Mouse (Mus musculus) splenic B cell, adult 2 months (primary cell): ENCODE results near the gene Wdr90.
A peak's percentile ranks its signal among the peaks of the same experiment; 100 is the strongest.

Experiments used
- DNase-seq: peaks from one replicate; pipeline ENCODE4 v3.0.0-alpha.2; 2011; ENCODE audit warnings: low read depth, low spot score
- H3K27me3 ChIP-seq: 2 replicates; pipeline ENCODE4 v1.6.1; 2012; ENCODE audit warnings: mild to moderate bottlenecking, low read length, moderate library complexity, mixed read lengths; ENCODE audit not compliant: control insufficient read depth, poor library complexity, insufficient read depth, severe bottlenecking
- H3K36me3 ChIP-seq: 2 replicates; pipeline ENCODE4 v1.6.1; 2012; ENCODE audit warnings: mild to moderate bottlenecking, low read length, moderate library complexity, mixed read lengths; ENCODE audit not compliant: control insufficient read depth, poor library complexity, insufficient read depth, severe bottlenecking

The Wdr90 gene

GRCm38 (mm10) chr17:25833961-25834594 lies 27.2 kb downstream of the Wdr90 start:
- DNase-seq = no peak
- peaks cover 6% of the 10 kb centered on the region; the same call in 1 of the 2 replicates for H3K36me3 ChIP-seq
- no peaks in the 10 kb centered on the region for H3K27me3 ChIP-seq

GRCm38 (mm10) chr17:25833291-25833663 lies 28.0 kb downstream of the Wdr90 start, which contains the start of gene Stub1:
Gene Stub1, minus strand, starts transcription at chr17:25833404.
- peaks cover 6% of the 10 kb centered on the region; the same call in 1 of the 2 replicates for H3K36me3 ChIP-seq
- H3K27me3 ChIP-seq = no peaks in the 10 kb centered on the region
- DNase-seq = no peak

GRCm38 (mm10) chr17:25832436-25833290 lies 28.6 kb downstream of the Wdr90 start:
- Histone ChIP-seq H3K27me3 (no peaks in the 10 kb centered on the region), H3K36me3 (peaks cover 6% of the 10 kb centered on the region; the same call in 1 of the 2 replicates)
- DNase-seq = peak; percentile 99

GRCm38 (mm10) chr17:25831451-25832281 lies 29.6 kb downstream of the Wdr90 start:
- no peak for DNase-seq
- Histone ChIP-seq H3K36me3 (peaks cover 6% of the 10 kb centered on the region; the same call in 1 of the 2 replicates), H3K27me3 (no peaks in the 10 kb centered on the region)

GRCm38 (mm10) chr17:25830806-25831431 lies 30.4 kb downstream of the Wdr90 start:
- Histone ChIP-seq H3K36me3 (peaks cover 6% of the 10 kb centered on the region; the same call in 1 of the 2 replicates), H3K27me3 (no peaks in the 10 kb centered on the region)
- no peak for DNase-seq

GRCm38 (mm10) chr17:25830200-25830753 lies 31.0 kb downstream of the Wdr90 start:
- DNase-seq = no peak
- H3K36me3 ChIP-seq = peaks cover 6% of the 10 kb centered on the region; the same call in 1 of the 2 replicates
- no peaks in the 10 kb centered on the region for H3K27me3 ChIP-seq

- DNase-seq = no peak
- Histone ChIP-seq H3K36me3 (peaks cover 6% of the 10 kb centered on the region; the same call in 1 of the 2 replicates), H3K27me3 (no peaks in the 10 kb centered on the region)
Observed at GRCm38 (mm10) chr17:25829558-25830017, 31.7 kb downstream of the Wdr90 start.

GRCm38 (mm10) chr17:25828712-25829557 lies 32.4 kb downstream of the Wdr90 start, which contains the start of gene Jmjd8:
Gene Jmjd8, plus strand, starts transcription at chr17:25828867.
- H3K36me3 ChIP-seq = peaks cover 6% of the 10 kb centered on the region; the same call in 1 of the 2 replicates
- peak; percentile 79 for DNase-seq
- no peaks in the 10 kb centered on the region for H3K27me3 ChIP-seq

GRCm38 (mm10) chr17:25828223-25828594 lies 33.1 kb downstream of the Wdr90 start:
- Histone ChIP-seq H3K36me3 (peaks cover 6% of the 10 kb centered on the region; the same call in 1 of the 2 replicates), H3K27me3 (no peaks in the 10 kb centered on the region)
- no peak for DNase-seq

- DNase-seq = no peak
- Histone ChIP-seq H3K27me3 (no peaks in the 10 kb centered on the region), H3K36me3 (peaks cover 6% of the 10 kb centered on the region; the same call in 1 of the 2 replicates)
Observed at GRCm38 (mm10) chr17:25827546-25828222, 33.6 kb downstream of the Wdr90 start.

GRCm38 (mm10) chr17:25827011-25827410 lies 34.3 kb downstream of the Wdr90 start:
- Histone ChIP-seq H3K36me3 (peaks cover 6% of the 10 kb centered on the region; the same call in 1 of the 2 replicates), H3K27me3 (no peaks in the 10 kb centered on the region)
- DNase-seq = no peak

- Histone ChIP-seq H3K27me3 (no peaks in the 10 kb centered on the region), H3K36me3 (peaks cover 6% of the 10 kb centered on the region; the same call in 1 of the 2 replicates)
- DNase-seq = no peak
Observed at GRCm38 (mm10) chr17:25825984-25826570, 35.2 kb downstream of the Wdr90 start.
